Mouse (Mus musculus) hindbrain, embryonic 14.5 days (tissue): Measurements from ENCODE around the gene 1700001K19Rik. TPM values are rescaled to one million over a fixed set of nuclear protein-coding genes. Genes with fewer than 3 reads are reported as not detected.

Experiments
- ATAC-seq: fragments of 200-750 bp; cut with Nextera tagmentation; 2 replicates; pipeline ENCODE4 v1.8.0; 2017; ENCODE audit warnings: moderate number of reproducible peaks, mild to moderate bottlenecking, moderate TSS enrichment, moderate library complexity; ENCODE audit not compliant: low FRiP score
- DNase-seq: peaks from one replicate; pipeline ENCODE4 v3.0.0-alpha.2; 2015; ENCODE audit warnings: low spot score
- H3K27ac ChIP-seq: fragments of 300-500 bp; sonication (generic); 2 replicates; pipeline ENCODE4 v1.5.1; 2014; ENCODE audit warnings: mild to moderate bottlenecking, moderate library complexity
- H3K27me3 ChIP-seq: fragments of 300-500 bp; sonication (generic); 2 replicates; pipeline ENCODE4 v1.6.1; 2014; ENCODE audit warnings: mild to moderate bottlenecking, low read length, mixed read lengths; ENCODE audit not compliant: control insufficient read depth, insufficient read depth
- H3K36me3 ChIP-seq: fragments of 300-500 bp; sonication (generic); replicated peaks from 2 replicates; pipeline ENCODE4 v1.6.1; 2014; ENCODE audit not compliant: control insufficient read depth, insufficient read depth
- H3K4me1 ChIP-seq: fragments of 300-500 bp; sonication (generic); replicated peaks from 2 replicates; pipeline ENCODE4 v1.6.1; 2014; ENCODE audit warnings: antibody characterized with exemption, low read length, mixed read lengths; ENCODE audit not compliant: control insufficient read depth, insufficient read depth
- H3K4me2 ChIP-seq: fragments of 300-500 bp; sonication (generic); replicated peaks from 2 replicates; pipeline ENCODE4 v1.6.1; 2014; ENCODE audit warnings: mild to moderate bottlenecking, moderate library complexity
- H3K4me3 ChIP-seq: fragments of 300-500 bp; sonication (generic); replicated peaks from 2 replicates; pipeline ENCODE4 v1.5.1; 2014; ENCODE audit warnings: mild to moderate bottlenecking, low read length
- H3K9ac ChIP-seq: fragments of 300-500 bp; sonication (generic); 2 replicates; pipeline ENCODE4 v1.6.1; 2014
- H3K9me3 ChIP-seq: fragments of 300-500 bp; sonication (generic); 2 replicates; pipeline ENCODE4 v1.6.1; 2016; ENCODE audit warnings: low read length; ENCODE audit not compliant: control insufficient read depth
- WGBS: fragments of 180-500 bp; shearing (Covaris S2); extraction: QIAGEN DNeasy Blood & Tissue Kit; methylation state at CpG from one replicate; pipeline ENCODE4 v1.1.7; 2014; 5-methylcytosine and 5-hydroxymethylcytosine counted together
- microRNA-seq: library from miRNA; unstranded; fragments of <30 nt; microRNA quantifications from one replicate; pipeline ENCODE4, GENCODE M21; 2016
- polyA plus RNA-seq: library from polyadenylated mRNA; unstranded; fragments of >200 nt; fragmentation: Nextera tagmentation; extraction: Ambion mirVana; gene quantifications from 2 replicates; pipeline ENCODE4 v1.2.1, GENCODE M21; 2014

Gene 1700001K19Rik
- polyA plus RNA-seq, 1 experiment from 2014 or later: 0.28 TPM

- Histone ChIP-seq H3K27me3 (no peaks in the 10 kb centered on the region), H3K27ac (no peak overlapping the region), H3K4me3 (no peak overlapping the region), H3K4me2 (no peak overlapping the region), H3K36me3 (peaks cover 100% of the 10 kb centered on the region), H3K4me1 (no peaks in the 10 kb centered on the region), H3K9me3 (no peaks in the 10 kb centered on the region), H3K9ac (no peak overlapping the region)
- WGBS: 95% methylated on average over 13 of the region's 13 CpGs
- ATAC-seq (no peak), DNase-seq (no peak)
Observed at GRCm38 (mm10) chr12:110637507-110638114, 44.8 kb downstream of the 1700001K19Rik start.

- Histone ChIP-seq H3K4me2 (no peak overlapping the region), H3K9me3 (no peaks in the 10 kb centered on the region), H3K4me3 (no peak overlapping the region), H3K36me3 (peaks cover 100% of the 10 kb centered on the region), H3K27ac (no peak overlapping the region), H3K27me3 (no peaks in the 10 kb centered on the region), H3K4me1 (no peaks in the 10 kb centered on the region), H3K9ac (no peak overlapping the region)
- DNase-seq: no peak
- no peak for ATAC-seq
- 97% methylated on average over 12 of the region's 12 CpGs for WGBS
Observed at GRCm38 (mm10) chr12:110636293-110636692, 46.1 kb downstream of the 1700001K19Rik start.

GRCm38 (mm10) chr12:110630056-110630455 lies 52.4 kb downstream of the 1700001K19Rik start:
- DNase-seq (no peak), ATAC-seq (no peak)
- Histone ChIP-seq H3K27ac (no peak overlapping the region), H3K9me3 (no peaks in the 10 kb centered on the region), H3K27me3 (no peaks in the 10 kb centered on the region), H3K4me3 (no peak overlapping the region), H3K4me2 (no peak overlapping the region), H3K36me3 (peaks cover 100% of the 10 kb centered on the region), H3K4me1 (no peaks in the 10 kb centered on the region), H3K9ac (no peak overlapping the region)
- WGBS: 96% methylated on average over 11 of the region's 11 CpGs

Small RNAs within 50 kb of the gene (microRNA-seq; reads per million reads assigned to microRNA genes)
- gene Gm27299: not detected

Other genes starting within 250 kb of the 1700001K19Rik start
- 163 TPM in 2 replicates for gene Ppp2r5c, start 235.5 kb downstream of the 1700001K19Rik start, polyA plus RNA-seq
- 114 and 117 TPM in 2 replicates for gene Dync1h1, start 81.2 kb downstream of the 1700001K19Rik start, polyA plus RNA-seq
- 1,388 and 1,430 TPM in 2 replicates for gene Hsp90aa1, start 20.1 kb upstream of the 1700001K19Rik start, polyA plus RNA-seq
- 21.8 and 26.6 TPM in 2 replicates for gene Wdr20, start 55.3 kb upstream of the 1700001K19Rik start, polyA plus RNA-seq
- 14.3 and 17.5 TPM in 2 replicates for gene Mok, start 158.3 kb upstream of the 1700001K19Rik start, polyA plus RNA-seq
- 2.8 and 3.8 TPM in 2 replicates for gene Zfp839, start 167.6 kb upstream of the 1700001K19Rik start, polyA plus RNA-seq
- gene Cinp, start 206.5 kb upstream of the 1700001K19Rik start, polyA plus RNA-seq: 86.2 and 88.0 TPM in 2 replicates
- gene Tecpr2, start 206.6 kb upstream of the 1700001K19Rik start, polyA plus RNA-seq: 6.6 and 7.0 TPM in 2 replicates